Mouse (Mus musculus): ENCODE data around the gene Klrb1c.

DNA sequence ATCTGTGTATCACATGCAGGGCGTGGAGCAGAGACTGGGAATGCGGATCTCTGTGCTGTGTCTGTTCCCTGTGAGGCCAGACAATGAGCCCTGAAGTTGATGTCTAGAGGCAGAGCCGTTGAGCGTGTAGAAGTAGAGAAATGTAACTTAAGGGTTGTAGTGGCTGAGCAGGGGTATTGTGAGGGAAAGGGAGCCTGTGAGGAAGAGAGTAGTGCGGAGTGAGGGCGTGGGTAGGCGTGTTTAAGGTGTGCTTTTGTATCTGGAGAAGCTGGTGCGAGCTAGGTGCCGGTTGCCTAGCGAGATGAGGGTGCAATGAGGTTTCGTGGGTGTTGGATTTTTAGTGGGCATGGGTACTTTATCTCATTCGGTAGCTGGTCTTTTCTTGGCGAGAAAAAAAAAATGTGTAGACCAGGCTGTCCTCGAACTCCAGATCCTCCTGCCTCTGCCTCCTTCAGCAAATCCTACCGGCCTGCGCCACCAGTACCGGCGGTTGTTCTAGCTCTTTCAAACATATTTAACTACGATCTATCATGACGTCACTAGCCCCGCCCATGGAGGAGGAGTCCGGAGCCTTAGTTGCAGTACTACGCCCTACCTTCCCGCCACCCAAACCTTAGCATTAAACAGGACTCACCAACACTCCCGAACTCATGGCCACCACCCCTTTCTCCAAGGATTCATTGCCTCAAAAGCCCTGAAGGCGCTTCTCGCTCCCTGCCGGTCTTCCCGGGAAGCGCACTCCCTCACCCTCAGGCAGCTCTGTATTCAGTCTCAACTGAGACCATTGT, 25.1 kb downstream of the Klrb1c start:
- TF ChIP-seq POLR2A (IDR thresholded peaks at IDR 0.05; ENCODE audit: low read depth, low read length) (no peak), CTCF (IDR thresholded peaks at IDR 0.05; ENCODE audit: extremely low read depth, insufficient read depth, insufficient read length, insufficient replicate concordance) (no peak; the same call in 1 of the 2 replicates)
